Mouse (Mus musculus): ENCODE measurements at regions not wholly inside any gene's neighbourhood (a gene's known extent, or its start where the extent isn't known, plus 50 kb on each side); places are given as distances from the start of the nearest gene placed in this dataset.

DNA sequence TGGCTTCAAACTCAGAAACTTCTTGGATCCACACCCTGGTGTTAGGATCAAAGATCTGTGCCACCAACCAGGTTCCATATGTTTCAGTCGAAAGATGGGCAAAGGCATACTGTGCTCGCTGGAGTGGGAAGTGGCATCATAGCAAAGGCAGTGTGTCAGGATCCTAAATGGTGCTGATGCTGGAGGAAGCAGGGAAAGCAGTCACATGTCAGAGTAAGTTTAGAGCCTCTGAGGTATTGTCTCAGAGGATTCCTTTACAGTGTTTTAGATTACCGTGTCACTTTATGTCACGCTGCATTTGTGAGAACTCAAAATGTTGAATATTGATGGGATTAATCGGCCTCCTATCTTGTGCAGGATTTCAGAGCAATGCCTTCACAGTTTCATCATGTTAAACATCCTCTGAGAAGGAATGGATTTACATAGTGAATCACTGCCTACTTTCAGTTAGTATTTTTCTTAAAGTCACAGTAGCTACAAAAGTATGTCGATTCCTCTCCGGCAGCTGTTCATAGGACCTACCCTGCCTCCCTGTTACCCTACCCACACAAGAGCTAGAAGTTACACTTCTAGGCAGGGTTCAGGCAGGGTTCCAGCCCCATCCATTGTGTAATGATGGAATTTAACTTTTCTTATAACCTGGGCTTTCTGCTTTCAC is 994.4 kb upstream of the Lrrc6 start:
- TF ChIP-seq CTCF (IDR thresholded peaks at IDR 0.05; ENCODE audit: low read depth) (no peak), EP300 (IDR thresholded peaks at IDR 0.05; ENCODE audit: low read depth) (no peak)
